Mouse (Mus musculus): ENCODE results near the gene Itgb5. TPM values are rescaled to one million over a fixed set of nuclear protein-coding genes. Genes with fewer than 3 reads are reported as not detected.

Itgb5 gene
- total and polyA plus RNA-seq, 3 experiments, result 0.27 to 0.58 TPM; not detected in 1

DNA sequence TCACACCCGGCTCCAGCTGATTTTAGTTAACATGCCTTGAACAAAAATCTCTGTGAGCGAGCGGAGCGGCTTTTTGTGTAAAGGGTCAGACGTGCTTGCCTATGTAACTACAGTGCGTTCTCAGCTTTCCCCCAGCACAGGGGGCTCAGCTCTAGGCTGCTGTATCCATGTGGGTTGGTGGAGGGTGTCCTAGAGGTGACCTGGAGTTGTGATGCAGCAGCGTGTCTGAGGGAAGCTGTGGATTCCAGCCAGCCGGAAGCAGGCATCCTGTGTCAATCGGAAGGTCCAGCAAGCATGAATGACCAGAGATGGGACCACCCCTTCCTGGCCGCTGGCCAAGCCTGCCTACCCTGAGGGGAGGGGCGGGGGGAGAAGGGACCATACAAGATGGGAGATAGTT is 112.9 kb downstream of the Itgb5 start:
- Histone ChIP-seq H3K4me1 (ENCODE audit: control insufficient read depth in 1 of 2, insufficient read depth in 2 of 2, low read length in 2 of 2) (peaks cover 0 to 13% of the 10 kb centered on the region in 2 experiments; a peak in 2 of 4 replicates), H3K9ac (ENCODE audit: control insufficient read depth, low read depth, low read length, poor library complexity, severe bottlenecking) (no peak overlapping the region), H3K36me3 (ENCODE audit: control insufficient read depth in 1 of 2, insufficient read depth in 2 of 2, low read length in 2 of 2) (peaks cover 0 to under 1% of the 10 kb centered on the region in 2 experiments; a peak in 2 of 4 replicates), H3K27me3 (ENCODE audit: control insufficient read depth in 1 of 2, insufficient read depth in 2 of 2, low read length in 2 of 2) (peaks cover 0 to 2% of the 10 kb centered on the region in 2 experiments; a peak in 1 of 4 replicates), H3K27ac (ENCODE audit: control insufficient read depth, low read depth, low read length) (no peak overlapping the region), H3K4me3 (ENCODE audit: control insufficient read depth in 1 of 2, insufficient read depth in 1 of 2, low read depth in 2 of 2, low read length in 2 of 2) (no peak overlapping the region), H3K9me3 (replicated peaks; ENCODE audit: insufficient read depth, low read length) (no peaks in the 10 kb centered on the region), H3K79me2 (ENCODE audit: control insufficient read depth, insufficient read depth, low read length, poor library complexity) (no peaks in the 10 kb centered on the region)
- no peak for TF ChIP-seq GATA1 (IDR thresholded peaks at IDR 0.05; ENCODE audit: low read depth, low read length)
- TF ChIP-seq CHD1 (IDR thresholded peaks at IDR 0.05; ENCODE audit: low read depth, low read length), result no peak
- TF ChIP-seq RCOR1 (IDR thresholded peaks at IDR 0.05; ENCODE audit: low read depth, low read length), result no peak
- no peak for TF ChIP-seq RAD21 (IDR thresholded peaks at IDR 0.05; ENCODE audit: low read depth, low read length)
- TF ChIP-seq MAZ (IDR thresholded peaks at IDR 0.05; ENCODE audit: low read depth, low read length), result no peak
- TF ChIP-seq E2F4 (IDR thresholded peaks at IDR 0.05; ENCODE audit: borderline replicate concordance, low read depth, low read length), result no peak
- no peak for TF ChIP-seq TCF12 (IDR thresholded peaks at IDR 0.05; ENCODE audit: low read depth, low read length)
- no peak for TF ChIP-seq POLR2AphosphoS5 (IDR thresholded peaks at IDR 0.05; ENCODE audit: borderline replicate concordance, low read depth, low read length)
- DNase-seq (ENCODE audit: low read depth, low spot score), result no peak

- Histone ChIP-seq H3K27ac (ENCODE audit: control insufficient read depth, low read depth, low read length) (no peak overlapping the region), H3K4me1 (ENCODE audit: control insufficient read depth in 1 of 2, insufficient read depth in 2 of 2, low read length in 2 of 2) (0 out of 4 replicates have a peak, but pooled peaks cover 0 to 2% of the 10 kb centered on the region in 2 experiments), H3K79me2 (ENCODE audit: control insufficient read depth, insufficient read depth, low read length, poor library complexity) (no peaks in the 10 kb centered on the region), H3K4me3 (ENCODE audit: control insufficient read depth in 1 of 2, insufficient read depth in 1 of 2, low read depth in 2 of 2, low read length in 2 of 2) (no peak overlapping the region), H3K9ac (ENCODE audit: control insufficient read depth, low read depth, low read length, poor library complexity, severe bottlenecking) (no peak overlapping the region), H3K9me3 (replicated peaks; ENCODE audit: insufficient read depth, low read length) (no peaks in the 10 kb centered on the region), H3K27me3 (ENCODE audit: control insufficient read depth in 1 of 2, insufficient read depth in 2 of 2, low read length in 2 of 2) (peaks cover 0 to 2% of the 10 kb centered on the region in 2 experiments; a peak in 1 of 4 replicates), H3K36me3 (ENCODE audit: control insufficient read depth in 1 of 2, insufficient read depth in 2 of 2, low read length in 2 of 2) (no peaks in the 10 kb centered on the region)
- DNase-seq (ENCODE audit: low read depth, low spot score), result no peak
- TF ChIP-seq POLR2A (IDR thresholded peaks at IDR 0.05; ENCODE audit: control insufficient read depth in 1 of 2, insufficient read depth in 1 of 2, low read depth in 1 of 2, low read length in 2 of 2, poor library complexity in 1 of 2), result no peak
- TF ChIP-seq TAL1 (IDR thresholded peaks at IDR 0.05; ENCODE audit: low read length), result no peak
Observed at GRCm38 (mm10) chr16:33943388-33943787, 113.9 kb downstream of the Itgb5 start.

DNA sequence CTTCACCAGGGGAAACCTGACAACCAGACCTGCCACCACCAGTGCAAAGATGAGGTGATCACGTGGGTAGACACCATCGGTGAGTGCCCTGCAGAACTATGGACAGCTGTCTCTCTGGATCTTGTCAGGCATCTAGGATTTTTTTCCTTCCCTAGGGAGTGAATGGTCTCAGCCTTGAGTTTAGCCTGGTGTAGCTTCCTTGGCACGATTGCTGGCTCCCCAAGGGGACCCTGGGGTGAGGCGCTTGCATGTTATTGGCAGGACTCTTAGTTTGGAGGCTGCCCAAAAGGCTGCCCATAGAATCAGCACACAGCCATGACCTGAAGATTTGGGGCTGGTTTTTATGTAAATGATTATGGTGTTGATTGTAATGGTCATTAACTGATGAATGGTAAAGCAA is 114.7 kb downstream of the Itgb5 start:
- no peaks in the 10 kb centered on the region for H3K4me1 ChIP-seq (ENCODE audit: control insufficient read depth in 1 of 2, insufficient read depth in 2 of 2, low read length in 2 of 2)
- H3K9me3 ChIP-seq (replicated peaks; ENCODE audit: insufficient read depth, low read length), result no peaks in the 10 kb centered on the region

More for the DNA sequence above, 114.7 kb downstream of the Itgb5 start:
- no peak for DNase-seq (ENCODE audit: low read depth, low spot score)
- H3K27ac ChIP-seq (ENCODE audit: control insufficient read depth, low read depth, low read length), result no peak overlapping the region
- no peaks in the 10 kb centered on the region for H3K79me2 ChIP-seq (ENCODE audit: control insufficient read depth, insufficient read depth, low read length, poor library complexity)
- no peak overlapping the region for H3K9ac ChIP-seq (ENCODE audit: control insufficient read depth, low read depth, low read length, poor library complexity, severe bottlenecking)
- no peaks in the 10 kb centered on the region for H3K36me3 ChIP-seq (ENCODE audit: control insufficient read depth in 1 of 2, insufficient read depth in 2 of 2, low read length in 2 of 2)
- H3K4me3 ChIP-seq (ENCODE audit: control insufficient read depth in 1 of 2, insufficient read depth in 1 of 2, low read depth in 2 of 2, low read length in 2 of 2), result no peak overlapping the region
- H3K27me3 ChIP-seq (ENCODE audit: control insufficient read depth in 1 of 2, insufficient read depth in 2 of 2, low read length in 2 of 2), result peaks cover 0 to 2% of the 10 kb centered on the region in 2 experiments; a peak in 1 of 4 replicates
- TF ChIP-seq EP300 (IDR thresholded peaks at IDR 0.05; ENCODE audit: low read depth in 1 of 2, low read length in 2 of 2), result no peak
- TF ChIP-seq TAL1 (IDR thresholded peaks at IDR 0.05; ENCODE audit: low read length), result no peak
- no peak for TF ChIP-seq HCFC1 (IDR thresholded peaks at IDR 0.05; ENCODE audit: low read depth, low read length)
- no peak for TF ChIP-seq TBP (IDR thresholded peaks at IDR 0.05; ENCODE audit: low read depth, low read length)
- no peak for TF ChIP-seq RAD21 (IDR thresholded peaks at IDR 0.05; ENCODE audit: low read depth, low read length)
- TF ChIP-seq CTCF (IDR thresholded peaks at IDR 0.05 in 2 of 3, conservative IDR thresholded peaks at IDR 0.05 in 1 of 3; ENCODE audit: control insufficient read depth in 1 of 3, insufficient read depth in 1 of 3, low read depth in 2 of 3, low read length in 3 of 3, poor library complexity in 1 of 3, severe bottlenecking in 1 of 3), result no peak
- no peak for TF ChIP-seq TCF12 (IDR thresholded peaks at IDR 0.05; ENCODE audit: low read depth, low read length)
- TF ChIP-seq ZNF384 (IDR thresholded peaks at IDR 0.05; ENCODE audit: low read depth, low read length), result no peak
- TF ChIP-seq ETS1 (IDR thresholded peaks at IDR 0.05; ENCODE audit: low read depth, low read length), result no peak
- TF ChIP-seq NELFE (IDR thresholded peaks at IDR 0.05; ENCODE audit: low read depth, low read length), result no peak
